Mouse (Mus musculus): ENCODE data around the gene Hat1. TPM values are rescaled to one million over a fixed set of nuclear protein-coding genes. Genes with fewer than 3 reads are reported as not detected.
A peak's percentile ranks its signal among the peaks of the same experiment; 100 is the strongest.
"Not testable (repeated sequence)": the region's sequence is repeated elsewhere in the genome, so short reads cannot be mapped to it uniquely, and the experiment has no call there.

Hat1 gene
- polyA plus RNA-seq, 1 experiment from 2014 or later = 121 TPM

- H3K4me3 ChIP-seq (ENCODE audit: low read length); ATAC-seq (replicated peaks; ENCODE audit: extremely low read depth, insufficient read depth, low FRiP score); H3K27ac ChIP-seq (ENCODE audit: low read length); H3K9ac ChIP-seq (ENCODE audit: low read length); H3K9me3 ChIP-seq (replicated peaks; ENCODE audit: control insufficient read depth, low read length); H3K4me2 ChIP-seq (ENCODE audit: low read depth, low read length); H3K36me3 ChIP-seq (ENCODE audit: control insufficient read depth, insufficient read depth); H3K27me3 ChIP-seq (ENCODE audit: control insufficient read depth, insufficient read depth, low read length): not testable (repeated sequence)
- WGBS = 88% methylated on average over 4 of the region's 4 CpGs
- H3K4me1 ChIP-seq (ENCODE audit: control insufficient read depth, insufficient read depth, low read length) = peaks cover 10% of the 10 kb centered on the region; the same call in 1 of the 2 replicates
Measured at GRCm38 (mm10) chr2:71372261-71372660, 16.5 kb upstream of the Hat1 start.

DNA sequence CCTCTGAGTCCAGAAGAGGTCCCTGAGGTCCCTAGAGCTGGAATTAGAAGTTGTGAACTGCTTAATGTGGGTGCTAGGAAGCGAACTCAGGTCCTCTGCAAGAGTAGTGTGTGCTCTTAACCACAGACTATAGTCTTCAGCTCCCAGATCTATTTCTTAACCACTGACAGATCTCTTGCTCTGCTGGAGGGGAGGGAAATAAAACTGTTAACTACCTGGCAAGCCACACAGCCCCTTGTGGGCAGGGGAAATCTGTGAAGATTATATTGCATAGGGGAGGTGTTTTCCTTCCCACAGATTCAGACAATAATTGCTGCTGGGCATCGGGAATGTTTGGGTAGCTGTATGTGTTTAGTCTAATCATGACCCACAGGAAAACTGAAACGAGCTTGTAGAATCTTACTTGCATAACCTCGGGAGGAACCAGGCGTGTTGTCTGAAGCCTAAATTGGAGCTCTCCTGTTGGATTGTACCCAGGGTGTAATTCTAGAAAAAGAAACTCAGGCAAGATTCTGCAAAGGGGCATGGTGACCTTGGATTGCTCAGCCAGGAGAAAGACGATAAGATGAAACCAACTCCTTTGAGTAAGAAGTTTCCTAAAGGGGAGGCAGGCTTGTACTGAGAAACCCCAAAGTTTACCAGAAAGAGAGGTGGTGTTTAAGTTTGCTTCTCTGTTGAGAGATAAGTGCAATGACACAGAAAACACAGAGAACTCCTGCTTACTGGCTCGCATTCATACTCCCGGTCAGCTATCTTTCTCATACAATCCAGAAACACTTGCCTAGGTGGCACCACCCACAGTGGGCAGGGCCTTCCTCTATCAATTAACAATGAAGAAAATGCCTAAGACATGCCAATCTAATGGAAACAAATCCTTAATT is 14.2 kb upstream of the Hat1 start:
- H3K27me3 ChIP-seq (ENCODE audit: control insufficient read depth, insufficient read depth, low read length) = no peaks in the 10 kb centered on the region
- 48% methylated on average over 8 of the region's 8 CpGs for WGBS
- H3K4me2 ChIP-seq (ENCODE audit: low read depth, low read length) = peak overlapping the region; percentile 37
- H3K36me3 ChIP-seq (ENCODE audit: control insufficient read depth, insufficient read depth) = no peaks in the 10 kb centered on the region
- no peak overlapping the region for H3K9ac ChIP-seq (ENCODE audit: low read length)
- H3K9me3 ChIP-seq (replicated peaks; ENCODE audit: control insufficient read depth, low read length) = no peaks in the 10 kb centered on the region
- ATAC-seq (replicated peaks; ENCODE audit: extremely low read depth, insufficient read depth, low FRiP score) = no peak
- peak overlapping the region; percentile 56 for H3K27ac ChIP-seq (ENCODE audit: low read length)
- H3K4me1 ChIP-seq (ENCODE audit: control insufficient read depth, insufficient read depth, low read length) = peaks cover 6% of the 10 kb centered on the region; the same call in 1 of the 2 replicates
- no peak overlapping the region for H3K4me3 ChIP-seq (ENCODE audit: low read length)

DNA sequence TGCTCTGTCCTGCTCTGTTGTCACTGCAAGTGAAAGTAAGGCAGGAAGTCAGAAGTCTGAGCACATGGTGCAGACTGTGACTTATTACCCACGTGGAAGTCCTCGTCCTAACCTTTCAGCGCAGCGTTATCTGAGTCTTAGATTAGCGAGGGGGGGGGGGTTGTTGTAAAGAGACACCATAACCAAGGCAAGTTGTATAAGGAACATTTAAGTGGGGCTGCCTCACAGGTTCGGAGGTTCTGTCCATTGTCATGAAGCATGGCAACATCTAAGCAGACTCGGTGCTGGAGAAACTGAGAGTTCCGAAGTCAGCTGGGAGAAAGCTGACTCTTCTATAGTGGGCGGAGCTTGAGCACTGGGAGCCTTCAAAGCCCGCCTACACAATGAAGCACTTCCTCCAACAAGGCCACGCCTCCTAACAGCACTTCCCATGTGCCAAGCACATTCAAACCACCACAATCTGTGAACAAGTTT is 12.3 kb upstream of the Hat1 start:
- Histone ChIP-seq H3K36me3 (ENCODE audit: control insufficient read depth, insufficient read depth) (no peaks in the 10 kb centered on the region), H3K9me3 (replicated peaks; ENCODE audit: control insufficient read depth, low read length) (no peaks in the 10 kb centered on the region), H3K27ac (ENCODE audit: low read length) (no peak overlapping the region), H3K4me3 (ENCODE audit: low read length) (peak overlapping the region; percentile 27), H3K9ac (ENCODE audit: low read length) (no peak overlapping the region), H3K4me2 (ENCODE audit: low read depth, low read length) (peak overlapping the region; percentile 54), H3K4me1 (ENCODE audit: control insufficient read depth, insufficient read depth, low read length) (peaks cover 6% of the 10 kb centered on the region; the same call in 1 of the 2 replicates), H3K27me3 (ENCODE audit: control insufficient read depth, insufficient read depth, low read length) (no peaks in the 10 kb centered on the region)
- peak; percentile 23 for ATAC-seq (replicated peaks; ENCODE audit: extremely low read depth, insufficient read depth, low FRiP score)
- 36% methylated on average over 11 of the region's 11 CpGs for WGBS

DNA sequence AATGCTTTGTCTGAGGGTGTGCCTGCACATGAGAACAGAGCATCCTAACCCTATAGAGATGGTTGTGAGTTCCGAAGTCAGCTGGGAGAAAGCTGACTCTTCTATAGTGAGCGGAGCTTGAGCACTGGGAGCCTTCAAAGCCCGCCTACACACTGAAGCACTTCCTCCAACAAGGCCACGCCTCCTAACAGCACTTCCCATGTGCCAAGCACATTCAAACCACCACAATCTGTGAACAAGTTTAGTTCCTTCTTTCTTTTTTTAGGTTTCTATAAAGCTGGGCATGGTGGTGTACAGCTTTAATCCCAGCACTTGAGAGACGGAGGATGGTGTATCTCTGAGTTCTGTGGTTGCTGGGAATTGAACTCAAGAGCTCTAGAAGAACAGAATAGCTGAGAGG is 11.3 kb upstream of the Hat1 start:
- WGBS = 81% methylated on average over 5 of the region's 5 CpGs
- no peak overlapping the region for H3K9ac ChIP-seq (ENCODE audit: low read length)
- no peak overlapping the region for H3K4me2 ChIP-seq (ENCODE audit: low read depth, low read length)
- H3K4me3 ChIP-seq (ENCODE audit: low read length) = no peak overlapping the region
- H3K27me3 ChIP-seq (ENCODE audit: control insufficient read depth, insufficient read depth, low read length) = no peaks in the 10 kb centered on the region
- peaks cover 6% of the 10 kb centered on the region; the same call in 1 of the 2 replicates for H3K4me1 ChIP-seq (ENCODE audit: control insufficient read depth, insufficient read depth, low read length)
- ATAC-seq (replicated peaks; ENCODE audit: extremely low read depth, insufficient read depth, low FRiP score) = no peak
- no peaks in the 10 kb centered on the region for H3K36me3 ChIP-seq (ENCODE audit: control insufficient read depth, insufficient read depth)
- H3K27ac ChIP-seq (ENCODE audit: low read length) = no peak overlapping the region
- H3K9me3 ChIP-seq (replicated peaks; ENCODE audit: control insufficient read depth, low read length) = no peaks in the 10 kb centered on the region

- no peak overlapping the region for H3K4me2 ChIP-seq (ENCODE audit: low read depth, low read length)
- ATAC-seq (replicated peaks; ENCODE audit: extremely low read depth, insufficient read depth, low FRiP score) = no peak
- 69% methylated on average over 4 of the region's 4 CpGs for WGBS
Measured at GRCm38 (mm10) chr2:71381962-71382361, 6.8 kb upstream of the Hat1 start.

GRCm38 (mm10) chr2:71383890-71384289 is 4.9 kb upstream of the Hat1 start:
- peak overlapping the region; percentile 32; the same call in 1 of the 2 replicates for H3K4me2 ChIP-seq (ENCODE audit: low read depth, low read length)
- no peak overlapping the region for H3K4me3 ChIP-seq (ENCODE audit: low read length)
- ATAC-seq (replicated peaks; ENCODE audit: extremely low read depth, insufficient read depth, low FRiP score) = no peak
- H3K9me3 ChIP-seq (replicated peaks; ENCODE audit: control insufficient read depth, low read length) = no peaks in the 10 kb centered on the region
- 38% methylated on average over 11 of the region's 11 CpGs for WGBS
- H3K9ac ChIP-seq (ENCODE audit: low read length) = no peak overlapping the region
- H3K27me3 ChIP-seq (ENCODE audit: control insufficient read depth, insufficient read depth, low read length) = no peaks in the 10 kb centered on the region
- H3K4me1 ChIP-seq (ENCODE audit: control insufficient read depth, insufficient read depth, low read length) = peaks cover 2% of the 10 kb centered on the region; the same call in 1 of the 2 replicates
- H3K27ac ChIP-seq (ENCODE audit: low read length) = no peak overlapping the region
- no peaks in the 10 kb centered on the region for H3K36me3 ChIP-seq (ENCODE audit: control insufficient read depth, insufficient read depth)

More at GRCm38 (mm10) chr2:71381962-71382361, 6.8 kb upstream of the Hat1 start:
- H3K36me3 ChIP-seq (ENCODE audit: control insufficient read depth, insufficient read depth) = no peaks in the 10 kb centered on the region
- H3K27me3 ChIP-seq (ENCODE audit: control insufficient read depth, insufficient read depth, low read length) = no peaks in the 10 kb centered on the region
- H3K27ac ChIP-seq (ENCODE audit: low read length) = no peak overlapping the region
- H3K4me3 ChIP-seq (ENCODE audit: low read length) = no peak overlapping the region
- H3K9ac ChIP-seq (ENCODE audit: low read length) = no peak overlapping the region
- no peaks in the 10 kb centered on the region for H3K4me1 ChIP-seq (ENCODE audit: control insufficient read depth, insufficient read depth, low read length)
- H3K9me3 ChIP-seq (replicated peaks; ENCODE audit: control insufficient read depth, low read length) = no peaks in the 10 kb centered on the region

GRCm38 (mm10) chr2:71387766-71388165 is 992 bp upstream of the Hat1 start:
- H3K4me2 ChIP-seq (ENCODE audit: low read depth, low read length) = no peak overlapping the region
- WGBS = 90% methylated on average over 6 of the region's 6 CpGs
- no peaks in the 10 kb centered on the region for H3K9me3 ChIP-seq (replicated peaks; ENCODE audit: control insufficient read depth, low read length)
- ATAC-seq (replicated peaks; ENCODE audit: extremely low read depth, insufficient read depth, low FRiP score) = no peak
- H3K27me3 ChIP-seq (ENCODE audit: control insufficient read depth, insufficient read depth, low read length) = no peaks in the 10 kb centered on the region
- H3K4me1 ChIP-seq (ENCODE audit: control insufficient read depth, insufficient read depth, low read length) = peaks cover 9% of the 10 kb centered on the region
- H3K27ac ChIP-seq (ENCODE audit: low read length) = no peak overlapping the region
- peaks cover 10% of the 10 kb centered on the region for H3K36me3 ChIP-seq (ENCODE audit: control insufficient read depth, insufficient read depth)
- no peak overlapping the region for H3K9ac ChIP-seq (ENCODE audit: low read length)
- H3K4me3 ChIP-seq (ENCODE audit: low read length) = no peak overlapping the region

GRCm38 (mm10) chr2:71389864-71390263 is 1.1 kb downstream of the Hat1 start:
- Histone ChIP-seq H3K4me2 (ENCODE audit: low read depth, low read length) (peak overlapping the region; percentile 90), H3K27ac (ENCODE audit: low read length) (peak overlapping the region; percentile 87), H3K9ac (ENCODE audit: low read length) (peak overlapping the region; percentile 94), H3K4me1 (ENCODE audit: control insufficient read depth, insufficient read depth, low read length) (peaks cover 9% of the 10 kb centered on the region), H3K9me3 (replicated peaks; ENCODE audit: control insufficient read depth, low read length) (no peaks in the 10 kb centered on the region), H3K36me3 (ENCODE audit: control insufficient read depth, insufficient read depth) (peaks cover 16% of the 10 kb centered on the region), H3K27me3 (ENCODE audit: control insufficient read depth, insufficient read depth, low read length) (no peaks in the 10 kb centered on the region), H3K4me3 (ENCODE audit: low read length) (peak overlapping the region; percentile 95)
- ATAC-seq (replicated peaks; ENCODE audit: extremely low read depth, insufficient read depth, low FRiP score) = no peak
- 44% methylated on average over 9 of the region's 9 CpGs for WGBS

GRCm38 (mm10) chr2:71405613-71406012 is 16.9 kb downstream of the Hat1 start:
- no peak overlapping the region for H3K4me2 ChIP-seq (ENCODE audit: low read depth, low read length)
- no peak for ATAC-seq (replicated peaks; ENCODE audit: extremely low read depth, insufficient read depth, low FRiP score)
- no peaks in the 10 kb centered on the region for H3K4me1 ChIP-seq (ENCODE audit: control insufficient read depth, insufficient read depth, low read length)
- 94% methylated on average over 1 of the region's 1 CpGs for WGBS
- H3K9ac ChIP-seq (ENCODE audit: low read length) = no peak overlapping the region
- no peak overlapping the region for H3K4me3 ChIP-seq (ENCODE audit: low read length)
- H3K27ac ChIP-seq (ENCODE audit: low read length) = no peak overlapping the region
- H3K9me3 ChIP-seq (replicated peaks; ENCODE audit: control insufficient read depth, low read length) = no peaks in the 10 kb centered on the region
- peaks cover 17% of the 10 kb centered on the region; the same call in 1 of the 2 replicates for H3K36me3 ChIP-seq (ENCODE audit: control insufficient read depth, insufficient read depth)
- no peaks in the 10 kb centered on the region for H3K27me3 ChIP-seq (ENCODE audit: control insufficient read depth, insufficient read depth, low read length)

All from heart, embryonic 16.5 days (tissue).